Mouse (Mus musculus) neural tube, embryonic 13.5 days (tissue): ENCODE results near the gene Abca17. TPM values are rescaled to one million over a fixed set of nuclear protein-coding genes. Genes with fewer than 3 reads are reported as not detected.

Source experiments
- ATAC-seq: fragments of 200-750 bp; cut with Nextera tagmentation; 2 replicates; pipeline ENCODE4 v1.8.0; 2017; ENCODE audit warnings: low read depth, mild to moderate bottlenecking, moderate TSS enrichment, moderate library complexity
- H3K27ac ChIP-seq: fragments of 300-500 bp; sonication (generic); replicated peaks from 2 replicates; pipeline ENCODE4 v1.5.1; 2015; ENCODE audit warnings: moderate library complexity, mild to moderate bottlenecking, inconsistent platforms
- H3K27me3 ChIP-seq: fragments of 300-500 bp; sonication (generic); 2 replicates; pipeline ENCODE4 v1.6.1; 2015; ENCODE audit warnings: mild to moderate bottlenecking, inconsistent platforms
- H3K36me3 ChIP-seq: fragments of 300-500 bp; sonication (generic); 2 replicates; pipeline ENCODE4 v1.6.1; 2015; ENCODE audit warnings: mild to moderate bottlenecking, inconsistent platforms
- H3K4me1 ChIP-seq: fragments of 300-500 bp; sonication (generic); replicated peaks from 2 replicates; pipeline ENCODE4 v1.6.1; 2015; ENCODE audit warnings: inconsistent platforms
- H3K4me2 ChIP-seq: fragments of 300-500 bp; sonication (generic); 2 replicates; pipeline ENCODE4 v1.6.1; 2015; ENCODE audit warnings: inconsistent platforms, mild to moderate bottlenecking, moderate library complexity
- H3K4me3 ChIP-seq: fragments of 300-500 bp; sonication (generic); 2 replicates; pipeline ENCODE4 v1.5.1; 2015; ENCODE audit warnings: mild to moderate bottlenecking, inconsistent platforms
- H3K9ac ChIP-seq: fragments of 300-500 bp; sonication (generic); 2 replicates; pipeline ENCODE4 v1.6.1; 2015; ENCODE audit warnings: moderate library complexity, mild to moderate bottlenecking, inconsistent platforms
- H3K9me3 ChIP-seq: fragments of 300-500 bp; sonication (generic); 2 replicates; pipeline ENCODE4 v1.6.1; 2016; ENCODE audit warnings: inconsistent platforms
- WGBS: fragments of 180-500 bp; shearing (Covaris S2); methylation state at CpG from one replicate; pipeline ENCODE4 v1.1.7; 2015; 5-methylcytosine and 5-hydroxymethylcytosine counted together
- microRNA-seq: library from miRNA; unstranded; fragments of <30 nt; microRNA quantifications from one replicate; pipeline ENCODE4, GENCODE M21; 2016
- polyA plus RNA-seq: library from polyadenylated mRNA; unstranded; fragments of >200 nt; fragmentation: Nextera tagmentation; extraction: Ambion mirVana; gene quantifications from 2 replicates; pipeline ENCODE4 v1.2.1, GENCODE M21; 2015

Gene Abca17
- polyA plus RNA-seq, 1 experiment from 2014 or later, result 0.31 TPM

GRCm38 (mm10) chr17:24226721-24227120, 124.1 kb downstream of the Abca17 start:
- no peak overlapping the region for H3K4me2 ChIP-seq
- WGBS, result 91% methylated on average over 8 of the region's 8 CpGs
- H3K4me3 ChIP-seq, result no peak overlapping the region
- H3K36me3 ChIP-seq, result peaks cover 72% of the 10 kb centered on the region
- ATAC-seq, result no peak
- no peak overlapping the region for H3K27ac ChIP-seq
- H3K9ac ChIP-seq, result no peak overlapping the region
- H3K9me3 ChIP-seq, result no peaks in the 10 kb centered on the region
- no peaks in the 10 kb centered on the region for H3K4me1 ChIP-seq
- H3K27me3 ChIP-seq, result no peaks in the 10 kb centered on the region

- Histone ChIP-seq H3K36me3 (peaks cover 65% of the 10 kb centered on the region), H3K4me2 (no peak overlapping the region), H3K9me3 (no peaks in the 10 kb centered on the region), H3K27ac (no peak overlapping the region), H3K9ac (no peak overlapping the region), H3K4me1 (peaks cover 5% of the 10 kb centered on the region), H3K4me3 (no peak overlapping the region), H3K27me3 (no peaks in the 10 kb centered on the region)
- WGBS, result 96% methylated on average over 5 of the region's 5 CpGs
- no peak for ATAC-seq
Measured at GRCm38 (mm10) chr17:24225851-24226250, 125.0 kb downstream of the Abca17 start.

- Histone ChIP-seq H3K9me3 (no peaks in the 10 kb centered on the region), H3K36me3 (peaks cover 55% of the 10 kb centered on the region), H3K9ac (no peak overlapping the region), H3K27ac (no peak overlapping the region), H3K4me2 (no peak overlapping the region), H3K4me1 (peaks cover 10% of the 10 kb centered on the region), H3K4me3 (no peak overlapping the region), H3K27me3 (no peaks in the 10 kb centered on the region)
- WGBS, result 89% methylated on average over 10 of the region's 10 CpGs
- no peak for ATAC-seq
Measured at GRCm38 (mm10) chr17:24224741-24225140, 126.1 kb downstream of the Abca17 start.

GRCm38 (mm10) chr17:24223513-24223912, 127.4 kb downstream of the Abca17 start:
- WGBS, result 90% methylated on average over 5 of the region's 5 CpGs
- Histone ChIP-seq H3K4me3 (no peak overlapping the region), H3K4me1 (peaks cover 19% of the 10 kb centered on the region)

GRCm38 (mm10) chr17:24222653-24223052, 128.2 kb downstream of the Abca17 start:
- Histone ChIP-seq H3K4me3 (no peak overlapping the region), H3K36me3 (peaks cover 54% of the 10 kb centered on the region), H3K9me3 (no peaks in the 10 kb centered on the region), H3K4me2 (no peak overlapping the region), H3K27ac (no peak overlapping the region), H3K9ac (no peak overlapping the region), H3K27me3 (no peaks in the 10 kb centered on the region), H3K4me1 (peaks cover 19% of the 10 kb centered on the region)
- no peak for ATAC-seq
- WGBS, result 70% methylated on average over 6 of the region's 6 CpGs

More at GRCm38 (mm10) chr17:24223513-24223912, 127.4 kb downstream of the Abca17 start:
- Histone ChIP-seq H3K4me2 (no peak overlapping the region), H3K9me3 (no peaks in the 10 kb centered on the region), H3K27me3 (no peaks in the 10 kb centered on the region), H3K9ac (no peak overlapping the region), H3K36me3 (peaks cover 54% of the 10 kb centered on the region), H3K27ac (no peak overlapping the region)
- ATAC-seq, result no peak

GRCm38 (mm10) chr17:24220435-24221411, 130.1 kb downstream of the Abca17 start, which contains the start of gene Tedc2:
Gene Tedc2, minus strand, starts transcription at chr17:24220851.
- peak within 1 kb of the TSS; percentile 96 for H3K4me2 ChIP-seq
- no peaks in the 10 kb centered on the region for H3K9me3 ChIP-seq
- peaks cover 55% of the 10 kb centered on the region for H3K36me3 ChIP-seq
- H3K27me3 ChIP-seq, result no peaks in the 10 kb centered on the region
- peaks cover 19% of the 10 kb centered on the region for H3K4me1 ChIP-seq
- peak; percentile 95 for ATAC-seq
- H3K4me3 ChIP-seq, result peak within 1 kb of the TSS; percentile 85
- 6% methylated on average over 41 of the region's 41 CpGs for WGBS
- peak within 1 kb of the TSS; percentile 62 for H3K27ac ChIP-seq
- H3K9ac ChIP-seq, result peak within 1 kb of the TSS; percentile 81

GRCm38 (mm10) chr17:24216836-24217235, 134.0 kb downstream of the Abca17 start:
- ATAC-seq, result no peak
- Histone ChIP-seq H3K9ac (no peak overlapping the region), H3K4me1 (peaks cover 27% of the 10 kb centered on the region), H3K4me2 (no peak overlapping the region), H3K27ac (no peak overlapping the region), H3K36me3 (peaks cover 36% of the 10 kb centered on the region), H3K4me3 (no peak overlapping the region), H3K9me3 (no peaks in the 10 kb centered on the region), H3K27me3 (no peaks in the 10 kb centered on the region)
- WGBS, result 64% methylated on average over 4 of the region's 4 CpGs

Small RNA genes within 50 kb of the gene (microRNA-seq; reads per million reads assigned to microRNA genes)
- not detected for gene Gm24427
- gene Mir5134, result 1.0 reads per million
- gene Mir6965, result not detected

Other genes with a start within 250 kb of the Abca17 start
- gene Pdpk1, start 200.1 kb downstream of the Abca17 start, polyA plus RNA-seq, result 54.0 and 63.8 TPM in 2 replicates
- 30.4 and 37.4 TPM in 2 replicates for gene Amdhd2, start 187.3 kb downstream of the Abca17 start, polyA plus RNA-seq
- 947 and 1,089 TPM in 2 replicates for gene Atp6v0c, start 181.4 kb downstream of the Abca17 start, polyA plus RNA-seq
- gene Tbc1d24, start 145.5 kb downstream of the Abca17 start, polyA plus RNA-seq, result 17.8 and 22.0 TPM in 2 replicates
- gene Ntn3, start 141.5 kb downstream of the Abca17 start, polyA plus RNA-seq, result 5.9 TPM in 2 replicates
- 11.9 and 12.6 TPM in 2 replicates for gene Tedc2, start 130.2 kb downstream of the Abca17 start, polyA plus RNA-seq
- 14.5 and 20.9 TPM in 2 replicates for gene Ccnf, start 99.6 kb downstream of the Abca17 start, polyA plus RNA-seq
- 23.9 and 24.7 TPM in 2 replicates for gene Abca3, start 882 bp upstream of the Abca17 start, polyA plus RNA-seq
- gene Rnps1, start 63.5 kb upstream of the Abca17 start, polyA plus RNA-seq, result 307 and 315 TPM in 2 replicates
- 57.6 and 61.2 TPM in 2 replicates for gene Eci1, start 75.6 kb upstream of the Abca17 start, polyA plus RNA-seq
- gene Dnase1l2, start 92.0 kb upstream of the Abca17 start, polyA plus RNA-seq, result 5.5 and 6.5 TPM in 2 replicates
- 39.7 and 41.6 TPM in 2 replicates for gene E4f1, start 119.2 kb upstream of the Abca17 start, polyA plus RNA-seq
- gene Pgp, start 119.3 kb upstream of the Abca17 start, polyA plus RNA-seq, result 54.9 and 57.4 TPM in 2 replicates
- gene Bricd5, start 122.8 kb upstream of the Abca17 start, polyA plus RNA-seq, result not detected in 2 replicates
- gene Mlst8, start 128.0 kb upstream of the Abca17 start, polyA plus RNA-seq, result 35.7 and 36.2 TPM in 2 replicates
- gene Caskin1, start 137.5 kb upstream of the Abca17 start, polyA plus RNA-seq, result 35.0 and 35.3 TPM in 2 replicates
- 70.1 and 82.9 TPM in 2 replicates for gene Traf7, start 176.9 kb upstream of the Abca17 start, polyA plus RNA-seq
- gene Rab26, start 183.1 kb upstream of the Abca17 start, polyA plus RNA-seq, result 1.5 and 1.6 TPM in 2 replicates
- gene Pkd1, start 198.8 kb upstream of the Abca17 start, polyA plus RNA-seq, result 20.1 and 22.9 TPM in 2 replicates